Mouse (Mus musculus) forebrain, embryonic 13.5 days (tissue): Measurements from ENCODE around the gene Dusp11. TPM values are rescaled to one million over a fixed set of nuclear protein-coding genes. Genes with fewer than 3 reads are reported as not detected.
A peak's percentile ranks its signal among the peaks of the same experiment; 100 is the strongest.
"Not testable (repeated sequence)": the region's sequence is repeated elsewhere in the genome, so short reads cannot be mapped to it uniquely, and the experiment has no call there.

Experiments used
- ATAC-seq: fragments of 200-750 bp; cut with Nextera tagmentation; 2 replicates; pipeline ENCODE4 v1.8.0; 2017
- H3K27ac ChIP-seq: fragments of 300-500 bp; sonication (generic); 2 replicates; pipeline ENCODE4 v1.5.1; 2015; ENCODE audit warnings: inconsistent platforms, mild to moderate bottlenecking, moderate library complexity
- H3K27me3 ChIP-seq: fragments of 300-500 bp; sonication (generic); 2 replicates; pipeline ENCODE4 v1.6.1; 2015; ENCODE audit warnings: mild to moderate bottlenecking, inconsistent platforms
- H3K36me3 ChIP-seq: fragments of 300-500 bp; sonication (generic); 2 replicates; pipeline ENCODE4 v1.6.1; 2015; ENCODE audit warnings: mild to moderate bottlenecking, inconsistent platforms; ENCODE audit not compliant: poor library complexity, severe bottlenecking
- H3K4me1 ChIP-seq: fragments of 300-500 bp; sonication (generic); 2 replicates; pipeline ENCODE4 v1.6.1; 2015; ENCODE audit warnings: inconsistent platforms
- H3K4me2 ChIP-seq: fragments of 300-500 bp; sonication (generic); 2 replicates; pipeline ENCODE4 v1.6.1; 2015; ENCODE audit warnings: inconsistent platforms, mild to moderate bottlenecking, moderate library complexity
- H3K4me3 ChIP-seq: fragments of 300-500 bp; sonication (generic); 2 replicates; pipeline ENCODE4 v1.5.1; 2015; ENCODE audit warnings: mild to moderate bottlenecking, inconsistent platforms
- H3K9ac ChIP-seq: fragments of 300-500 bp; sonication (generic); 2 replicates; pipeline ENCODE4 v1.6.1; 2015; ENCODE audit warnings: mild to moderate bottlenecking, inconsistent platforms
- H3K9me3 ChIP-seq: fragments of 300-500 bp; sonication (generic); replicated peaks from 2 replicates; pipeline ENCODE4 v1.6.1; 2016; ENCODE audit warnings: inconsistent platforms
- WGBS: fragments of 180-500 bp; shearing (Covaris S2); methylation state at CpG from one replicate; pipeline ENCODE4 v1.1.7; 2015; 5-methylcytosine and 5-hydroxymethylcytosine counted together
- polyA plus RNA-seq: library from polyadenylated mRNA; unstranded; fragments of >200 nt; fragmentation: Nextera tagmentation; extraction: Ambion mirVana; gene quantifications from 2 replicates; pipeline ENCODE4 v1.2.1, GENCODE M21; 2015

Dusp11 gene
- polyA plus RNA-seq, 1 experiment from 2014 or later: 43.5 TPM

DNA sequence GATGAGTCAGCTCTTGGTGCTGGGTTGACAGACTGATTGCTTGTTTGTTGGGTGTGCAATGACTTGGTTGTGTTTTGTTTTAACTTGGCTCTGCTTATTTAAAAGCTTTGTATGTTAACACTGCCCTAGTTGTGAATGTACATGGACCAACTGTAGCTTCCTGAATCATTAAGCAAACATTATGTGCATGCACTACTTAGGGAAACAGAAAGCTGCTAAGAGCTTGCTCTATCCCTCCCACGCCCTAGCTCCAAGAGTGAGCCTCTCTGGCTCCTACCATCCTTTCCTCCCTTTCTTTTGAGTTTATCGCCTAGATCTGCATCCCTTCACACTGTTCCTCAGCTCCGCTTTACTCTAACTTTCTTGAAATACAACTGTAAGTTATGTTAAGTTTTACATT is 11.9 kb upstream of the Dusp11 start:
- no peaks in the 10 kb centered on the region for H3K27me3 ChIP-seq
- no peak for ATAC-seq
- H3K4me1 ChIP-seq: no peaks in the 10 kb centered on the region
- no peak overlapping the region for H3K9ac ChIP-seq
- H3K27ac ChIP-seq: no peak overlapping the region
- no peaks in the 10 kb centered on the region for H3K36me3 ChIP-seq
- no peak overlapping the region for H3K4me3 ChIP-seq
- no peaks in the 10 kb centered on the region for H3K9me3 ChIP-seq
- H3K4me2 ChIP-seq: no peak overlapping the region
- WGBS: 83% methylated on average over 3 of the region's 3 CpGs

DNA sequence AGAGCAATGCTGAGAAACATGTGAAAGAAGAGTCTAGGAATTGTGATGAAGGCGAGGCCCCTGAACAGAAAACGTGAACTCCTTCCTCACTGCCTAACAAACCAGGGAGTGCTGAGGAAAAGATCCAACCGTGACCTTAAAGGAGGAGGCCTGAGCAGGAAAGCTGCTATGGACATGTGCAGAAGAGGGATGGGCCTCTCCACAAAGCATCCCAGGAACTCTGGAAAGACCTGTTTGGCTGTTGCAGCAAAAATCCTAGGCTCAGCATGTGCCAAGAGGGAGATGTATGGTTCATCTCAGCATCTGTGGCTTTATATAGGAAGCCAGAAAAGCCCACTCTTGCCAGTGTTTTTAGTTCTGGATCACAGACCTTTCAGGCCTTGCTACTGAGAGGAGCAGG is 11.2 kb upstream of the Dusp11 start:
- Histone ChIP-seq H3K9me3 (no peaks in the 10 kb centered on the region), H3K9ac (no peak overlapping the region), H3K4me3 (no peak overlapping the region), H3K36me3 (no peaks in the 10 kb centered on the region), H3K27ac (no peak overlapping the region), H3K4me2 (no peak overlapping the region), H3K27me3 (no peaks in the 10 kb centered on the region), H3K4me1 (no peaks in the 10 kb centered on the region)
- no peak for ATAC-seq
- 85% methylated on average over 3 of the region's 3 CpGs for WGBS

DNA sequence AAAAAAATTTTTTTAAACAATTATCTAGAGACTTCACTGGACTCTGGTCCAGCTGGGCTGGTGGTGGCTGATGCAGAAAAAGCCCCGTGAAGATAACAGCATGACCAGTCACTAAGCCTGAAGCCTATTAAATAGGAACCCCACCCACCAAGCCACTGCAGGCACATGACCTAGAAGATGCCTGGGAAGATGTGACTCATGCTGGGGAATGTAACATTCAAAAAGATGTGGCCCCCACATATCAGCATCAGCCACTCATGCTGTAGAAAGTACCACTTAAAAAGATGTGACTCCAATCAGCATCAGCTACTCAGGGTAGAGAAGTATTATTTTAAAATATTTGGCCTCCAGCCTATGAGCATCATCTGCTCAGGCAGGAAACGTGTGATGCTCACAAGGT is 8.4 kb upstream of the Dusp11 start:
- H3K4me3 ChIP-seq: no peak overlapping the region
- no peak overlapping the region for H3K4me2 ChIP-seq
- H3K4me1 ChIP-seq: no peaks in the 10 kb centered on the region
- no peak for ATAC-seq
- H3K36me3 ChIP-seq: no peaks in the 10 kb centered on the region
- no peak overlapping the region for H3K9ac ChIP-seq
- WGBS: 67% methylated on average over 2 of the region's 2 CpGs
- H3K9me3 ChIP-seq: no peaks in the 10 kb centered on the region
- H3K27ac ChIP-seq: no peak overlapping the region
- H3K27me3 ChIP-seq: no peaks in the 10 kb centered on the region

DNA sequence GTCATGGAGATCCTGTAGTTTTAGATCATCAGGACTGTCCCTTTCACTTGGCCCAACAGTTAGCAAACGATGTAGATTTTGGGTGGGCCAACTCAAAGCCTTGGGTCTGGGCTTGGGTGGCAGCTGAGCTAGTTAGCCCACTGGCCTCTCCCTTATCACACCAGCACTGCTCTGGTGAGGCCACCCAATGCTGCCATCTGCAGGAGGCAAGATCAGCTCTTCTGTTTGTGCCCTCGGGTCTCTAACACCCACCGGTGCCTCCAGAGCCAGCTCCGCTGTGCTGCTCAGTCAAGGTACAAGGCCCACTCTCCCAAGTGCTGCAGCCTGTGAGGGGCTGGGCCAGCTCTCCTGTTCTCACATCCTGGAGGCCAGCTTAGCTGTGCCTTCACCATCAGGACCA is 5.2 kb upstream of the Dusp11 start:
- Histone ChIP-seq H3K27ac (no peak overlapping the region), H3K9ac (no peak overlapping the region), H3K27me3 (no peaks in the 10 kb centered on the region), H3K36me3 (no peaks in the 10 kb centered on the region), H3K4me1 (no peaks in the 10 kb centered on the region), H3K9me3 (no peaks in the 10 kb centered on the region), H3K4me3 (no peak overlapping the region), H3K4me2 (no peak overlapping the region)
- no peak for ATAC-seq
- WGBS: 79% methylated on average over 4 of the region's 4 CpGs

DNA sequence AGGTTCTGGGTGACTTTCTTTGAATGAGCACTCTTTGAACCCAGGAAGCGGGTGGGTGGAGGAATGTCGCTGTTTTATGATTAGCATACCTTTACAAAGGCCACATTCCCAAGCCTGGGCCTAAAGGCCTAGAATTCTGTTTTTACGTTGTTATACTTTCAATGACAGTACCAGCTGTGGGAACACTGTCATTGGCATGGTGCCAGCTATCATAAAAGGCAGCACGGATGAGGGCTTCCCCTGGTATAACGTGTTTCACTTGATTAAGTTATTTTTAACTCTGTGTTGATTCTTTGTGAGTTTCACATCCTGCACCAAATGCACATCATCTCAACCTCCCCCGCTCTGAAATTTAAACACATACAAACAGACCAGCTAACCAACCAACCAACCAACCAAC is 4.6 kb upstream of the Dusp11 start:
- H3K4me1 ChIP-seq, H3K4me2 ChIP-seq, H3K9me3 ChIP-seq, H3K27me3 ChIP-seq, H3K27ac ChIP-seq, H3K4me3 ChIP-seq, H3K9ac ChIP-seq, ATAC-seq, H3K36me3 ChIP-seq: not testable (repeated sequence)
- 31% methylated on average over 6 of the region's 6 CpGs for WGBS

DNA sequence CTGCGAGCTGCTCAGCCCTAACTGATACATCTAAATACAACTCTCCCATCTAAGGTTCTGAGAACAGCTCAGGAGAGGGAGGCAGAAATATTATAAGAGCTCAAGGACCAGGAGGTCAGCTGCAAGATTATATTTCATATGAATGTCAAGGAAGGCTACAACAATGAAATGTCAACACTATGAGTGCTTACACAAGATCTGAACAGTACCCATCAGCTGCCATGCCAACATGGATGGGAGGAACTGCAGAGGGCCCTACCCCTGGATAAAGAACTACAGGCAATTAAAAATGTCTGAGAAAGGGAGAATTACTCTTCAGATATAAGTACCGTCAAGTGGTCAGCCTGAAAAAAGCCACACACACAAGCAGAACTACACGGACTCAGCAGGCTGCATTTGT is 3.9 kb downstream of the Dusp11 start:
- Histone ChIP-seq H3K27me3 (no peaks in the 10 kb centered on the region), H3K27ac (no peak overlapping the region), H3K4me1 (peaks cover 18% of the 10 kb centered on the region), H3K36me3 (peaks cover 50% of the 10 kb centered on the region), H3K9ac (no peak overlapping the region), H3K4me3 (no peak overlapping the region), H3K9me3 (no peaks in the 10 kb centered on the region), H3K4me2 (no peak overlapping the region)
- ATAC-seq: no peak
- WGBS: 85% methylated on average over 3 of the region's 3 CpGs

DNA sequence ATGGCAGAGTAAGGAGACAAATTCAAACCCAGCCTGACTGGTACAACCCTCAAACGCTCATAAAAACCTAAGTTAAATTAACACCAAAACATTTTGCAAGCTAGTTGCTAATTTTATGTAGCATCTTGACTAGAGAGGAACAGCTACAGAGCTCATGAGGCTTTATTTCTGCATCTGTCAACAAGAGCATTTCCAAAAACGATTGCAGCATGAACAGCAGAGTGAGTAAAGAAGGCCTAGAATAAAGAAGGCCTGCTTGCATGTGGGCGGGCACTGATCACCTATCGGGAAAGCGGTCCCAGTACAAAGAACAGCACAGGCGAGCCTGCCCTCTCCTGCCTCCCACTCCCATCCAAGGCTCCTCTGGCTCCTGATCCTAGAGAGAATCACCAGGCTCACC is 12.9 kb downstream of the Dusp11 start:
- ATAC-seq: no peak
- 86% methylated on average over 6 of the region's 6 CpGs for WGBS
- Histone ChIP-seq H3K27ac (no peak overlapping the region), H3K36me3 (peaks cover 88% of the 10 kb centered on the region), H3K9me3 (no peaks in the 10 kb centered on the region), H3K9ac (no peak overlapping the region), H3K4me1 (no peaks in the 10 kb centered on the region), H3K27me3 (no peaks in the 10 kb centered on the region), H3K4me3 (no peak overlapping the region), H3K4me2 (no peak overlapping the region)

DNA sequence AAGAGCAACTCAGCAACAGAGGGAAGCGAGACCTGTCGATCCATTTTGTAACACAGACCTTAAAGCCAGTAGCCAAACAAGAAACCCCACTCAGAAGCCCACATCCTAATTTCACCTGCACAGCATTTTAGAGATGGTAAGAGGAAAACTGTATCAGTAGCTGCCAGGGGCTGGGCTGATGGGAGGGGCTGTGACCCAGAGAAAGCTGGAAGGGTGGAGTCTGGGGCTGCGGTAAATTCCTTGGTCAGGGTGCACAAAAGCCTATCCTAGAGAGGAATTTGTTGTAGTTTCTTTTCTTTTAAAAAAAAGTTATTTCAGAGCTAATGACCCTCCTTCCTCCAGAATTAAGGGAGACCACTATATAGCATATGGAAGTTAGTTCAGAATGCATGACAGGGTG is 19.0 kb downstream of the Dusp11 start:
- WGBS: 96% methylated on average over 3 of the region's 3 CpGs
- ATAC-seq: no peak
- Histone ChIP-seq H3K4me2 (no peak overlapping the region), H3K27me3 (no peaks in the 10 kb centered on the region), H3K4me3 (no peak overlapping the region), H3K36me3 (peaks cover 59% of the 10 kb centered on the region), H3K27ac (no peak overlapping the region), H3K9me3 (no peaks in the 10 kb centered on the region), H3K4me1 (no peaks in the 10 kb centered on the region), H3K9ac (no peak overlapping the region)

DNA sequence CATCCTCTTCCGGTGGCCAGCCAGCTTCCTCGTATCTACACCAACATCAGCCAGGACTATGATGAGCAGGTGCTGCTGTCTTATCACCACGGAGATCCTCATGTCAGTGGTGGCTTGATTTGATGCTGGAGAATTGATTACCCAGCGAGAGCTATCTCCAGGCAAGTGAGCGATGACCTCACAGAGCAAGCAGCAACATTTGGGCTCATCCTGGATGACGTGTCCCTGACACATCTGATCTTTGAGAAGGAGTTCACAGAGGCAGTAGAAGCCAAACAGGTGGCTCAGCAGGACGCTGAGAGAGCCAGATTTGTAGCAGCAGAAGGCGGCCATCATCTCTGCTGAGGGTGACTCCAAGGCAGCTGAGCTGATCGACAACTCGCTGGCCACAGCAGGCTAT is 22.8 kb downstream of the Dusp11 start:
- 87% methylated on average over 10 of the region's 10 CpGs for WGBS
- no peaks in the 10 kb centered on the region for H3K27me3 ChIP-seq
- H3K27ac ChIP-seq: no peak overlapping the region
- H3K9me3 ChIP-seq: no peaks in the 10 kb centered on the region
- H3K4me3 ChIP-seq: no peak overlapping the region
- H3K4me2 ChIP-seq: no peak overlapping the region
- peaks cover 3% of the 10 kb centered on the region; the same call in 1 of the 2 replicates for H3K4me1 ChIP-seq
- no peak overlapping the region for H3K9ac ChIP-seq
- peaks cover 23% of the 10 kb centered on the region for H3K36me3 ChIP-seq
- ATAC-seq: no peak

DNA sequence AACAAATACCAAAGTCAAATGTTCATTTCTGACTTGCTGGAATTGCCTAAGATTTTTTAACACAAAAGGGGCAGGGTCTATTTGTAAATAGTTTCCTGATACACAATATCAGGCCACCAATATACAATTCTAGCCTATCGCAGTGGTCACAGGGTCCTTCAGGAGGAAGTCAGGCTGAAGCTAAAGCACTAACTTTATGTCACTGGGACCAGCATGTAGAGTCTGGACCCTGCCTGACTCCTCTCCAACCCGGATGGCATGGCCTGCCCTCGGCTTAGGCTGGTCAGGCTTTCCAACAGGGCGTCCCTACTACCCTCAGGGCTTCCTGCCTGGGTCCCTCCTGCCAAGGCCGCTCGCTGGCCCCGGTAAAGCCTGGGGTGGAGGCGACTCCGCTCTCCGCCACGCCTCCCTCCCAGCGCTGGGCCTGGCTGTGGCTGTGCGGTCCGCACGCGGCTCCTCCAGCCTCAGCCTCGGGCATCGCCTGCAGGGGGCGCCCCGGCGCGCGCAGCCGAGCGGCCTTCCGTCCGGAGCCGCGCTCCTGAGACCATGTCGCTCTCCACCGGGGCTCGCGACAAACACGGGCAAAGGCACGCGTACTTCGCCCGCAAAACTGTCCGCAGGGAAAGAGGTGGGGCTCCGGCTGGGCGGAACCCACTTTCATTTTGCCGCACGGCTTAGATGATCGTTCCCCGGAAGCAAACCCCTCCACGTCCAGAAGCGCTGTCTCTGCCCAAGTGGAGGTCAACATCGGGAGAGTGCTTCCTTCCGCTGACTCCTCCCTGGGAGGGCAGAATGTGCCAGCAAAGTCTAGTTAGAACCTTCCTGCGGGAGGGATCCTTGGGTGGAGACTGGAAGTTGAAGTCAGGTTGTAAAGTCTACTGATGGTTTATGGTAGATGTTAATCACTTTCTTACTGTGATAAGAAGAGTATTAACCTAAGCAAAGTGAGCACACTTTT is 24.7 kb downstream of the Dusp11 start:
- H3K4me2 ChIP-seq: peak overlapping the region; percentile 61
- H3K27ac ChIP-seq: peak overlapping the region; percentile 49
- not testable (repeated sequence) for H3K4me1 ChIP-seq, H3K9me3 ChIP-seq, H3K27me3 ChIP-seq
- 2% methylated on average over 49 of the region's 50 CpGs for WGBS
- H3K9ac ChIP-seq: peak overlapping the region; percentile 59
- ATAC-seq: peak; percentile 96
- H3K4me3 ChIP-seq: peak overlapping the region; percentile 43
- peaks cover 14% of the 10 kb centered on the region for H3K36me3 ChIP-seq

DNA sequence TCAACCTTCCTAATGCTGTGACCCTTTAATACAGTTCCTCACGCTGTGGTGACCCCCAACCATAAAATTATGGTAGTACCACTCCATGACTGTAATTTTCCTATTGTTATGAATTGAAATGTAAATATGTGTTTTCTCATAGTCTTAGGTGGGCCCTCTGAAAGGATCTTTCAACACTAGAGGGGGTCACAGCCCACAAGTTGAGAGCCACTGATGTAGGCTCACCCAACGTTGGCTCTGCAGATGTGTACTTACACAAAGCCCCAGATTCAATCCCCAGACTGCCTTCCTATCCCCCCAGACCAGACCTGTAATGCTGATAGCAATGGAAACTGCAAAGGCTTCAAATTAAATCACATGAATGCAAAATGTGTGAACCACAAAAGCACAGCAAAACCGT is 25.8 kb downstream of the Dusp11 start:
- H3K4me1 ChIP-seq: peaks cover 3% of the 10 kb centered on the region; the same call in 1 of the 2 replicates
- H3K4me2 ChIP-seq: no peak overlapping the region
- no peak overlapping the region for H3K4me3 ChIP-seq
- no peak overlapping the region for H3K27ac ChIP-seq
- no peaks in the 10 kb centered on the region for H3K9me3 ChIP-seq
- 69% methylated on average over 3 of the region's 3 CpGs for WGBS
- ATAC-seq: no peak
- H3K27me3 ChIP-seq: no peaks in the 10 kb centered on the region
- H3K9ac ChIP-seq: no peak overlapping the region
- H3K36me3 ChIP-seq: peaks cover 11% of the 10 kb centered on the region

DNA sequence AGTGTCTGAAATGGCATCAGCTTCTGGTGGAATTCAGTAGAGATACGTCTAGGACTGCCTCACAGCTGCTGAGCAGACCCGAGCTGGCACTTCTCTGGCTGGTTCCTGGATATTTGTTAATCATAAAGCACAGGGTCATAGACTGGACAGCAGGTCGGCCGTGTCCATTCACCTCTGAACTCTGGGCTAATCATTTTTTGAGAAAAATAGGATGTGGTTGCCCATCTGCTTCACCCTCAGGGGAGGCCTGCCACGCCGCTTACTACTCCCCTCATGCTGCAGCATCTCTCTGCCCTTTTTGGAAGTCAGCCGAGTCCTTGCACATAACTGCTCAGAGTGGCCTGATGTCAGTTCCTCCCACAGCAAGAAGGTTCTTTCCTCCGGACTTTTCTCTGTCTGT is 27.4 kb downstream of the Dusp11 start:
- ATAC-seq: no peak
- peaks cover 3% of the 10 kb centered on the region; the same call in 1 of the 2 replicates for H3K4me1 ChIP-seq
- peaks cover 27% of the 10 kb centered on the region for H3K36me3 ChIP-seq
- H3K4me3 ChIP-seq: no peak overlapping the region
- no peak overlapping the region for H3K4me2 ChIP-seq
- no peaks in the 10 kb centered on the region for H3K9me3 ChIP-seq
- WGBS: 90% methylated on average over 8 of the region's 8 CpGs
- H3K9ac ChIP-seq: no peak overlapping the region
- no peaks in the 10 kb centered on the region for H3K27me3 ChIP-seq
- H3K27ac ChIP-seq: no peak overlapping the region

DNA sequence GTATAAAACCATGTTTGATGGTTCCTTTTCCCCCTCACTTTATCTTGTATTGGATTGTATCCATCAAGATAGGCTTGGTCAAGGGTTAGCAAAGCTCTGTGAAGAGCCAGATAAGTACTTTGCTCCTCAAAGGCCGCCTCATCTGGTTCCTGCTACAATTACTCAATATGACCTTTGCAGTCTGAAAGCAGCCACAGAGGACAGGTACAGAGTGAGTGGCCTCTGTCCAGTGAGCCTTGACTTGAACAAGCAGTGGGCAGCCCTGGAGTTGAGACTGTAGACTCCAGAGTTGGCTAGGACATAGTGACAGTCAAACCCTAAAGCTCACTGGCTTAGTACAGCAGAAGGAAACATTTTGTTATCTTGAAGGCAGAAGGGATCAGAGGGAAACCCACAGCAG is 32.2 kb downstream of the Dusp11 start:
- no peak for ATAC-seq
- Histone ChIP-seq H3K4me2 (no peak overlapping the region), H3K27ac (no peak overlapping the region), H3K9ac (no peak overlapping the region), H3K4me3 (no peak overlapping the region), H3K9me3 (no peaks in the 10 kb centered on the region), H3K4me1 (no peaks in the 10 kb centered on the region), H3K27me3 (no peaks in the 10 kb centered on the region), H3K36me3 (peaks cover 70% of the 10 kb centered on the region)
- 92% methylated on average over 1 of the region's 1 CpGs for WGBS
